Mouse (Mus musculus): ENCODE results near the gene Ppm1l.
A peak's percentile ranks its signal among the peaks of the same experiment; 100 is the strongest.
"Not testable (repeated sequence)": the region's sequence is repeated elsewhere in the genome, so short reads cannot be mapped to it uniquely, and the experiment has no call there.

Ppm1l gene

DNA sequence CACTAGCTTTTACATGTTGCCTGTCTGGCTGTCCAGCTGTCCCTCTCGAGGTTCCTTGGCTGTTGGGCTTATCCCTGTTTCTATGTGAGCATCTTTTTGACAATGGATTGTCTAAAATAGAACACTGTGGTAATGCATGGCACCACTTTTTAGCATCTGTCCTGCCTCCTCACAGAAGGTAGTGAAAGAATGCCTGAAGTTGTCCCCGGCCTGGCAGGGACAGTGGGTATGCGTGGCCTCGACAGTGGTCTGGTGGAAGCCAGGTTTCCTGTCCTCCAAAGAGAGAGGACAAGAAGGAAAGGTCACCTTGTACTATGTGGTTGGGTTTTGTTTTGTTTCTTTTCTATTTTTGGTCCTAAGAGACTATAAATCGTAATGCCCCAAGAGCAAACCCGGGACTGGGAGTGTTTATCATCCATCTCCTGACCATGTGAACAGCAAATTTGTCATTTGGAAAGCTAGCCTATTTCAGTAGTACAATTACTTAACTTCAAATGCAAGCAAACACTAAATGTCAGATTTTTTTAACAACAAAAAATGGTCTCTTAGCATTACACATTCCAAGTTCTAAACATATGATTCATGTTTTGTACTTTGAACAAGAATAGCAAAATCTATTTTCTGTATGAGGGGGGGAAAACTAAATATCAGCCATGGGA, 242.8 kb downstream of the Ppm1l start:
- no peaks in the 10 kb centered on the region for H3K27me3 ChIP-seq (ENCODE audit: control insufficient read depth, insufficient read depth, low read length, poor library complexity, severe bottlenecking)
- DNase-seq (ENCODE audit: low read depth, low spot score): no peak
- H3K36me3 ChIP-seq (ENCODE audit: control insufficient read depth, insufficient read depth, low read length, poor library complexity, severe bottlenecking): no peaks in the 10 kb centered on the region

DNA sequence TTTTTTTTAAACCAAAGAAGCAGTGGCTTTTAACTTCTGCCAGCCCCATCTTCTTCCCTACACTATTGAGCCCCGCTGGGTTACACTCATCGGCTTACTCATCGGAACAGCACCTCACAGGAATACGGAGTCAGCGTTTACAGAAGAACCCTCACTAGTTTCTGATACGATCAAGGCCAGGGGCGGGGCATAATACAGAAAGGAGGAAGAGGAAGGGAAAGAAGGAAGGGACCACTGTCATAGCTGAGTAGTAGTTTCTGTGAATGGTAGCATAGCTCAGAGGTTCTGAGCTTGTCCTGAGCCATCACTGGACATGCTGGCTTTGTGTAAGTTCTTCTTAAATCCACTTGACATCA, 243.3 kb downstream of the Ppm1l start:
- DNase-seq (ENCODE audit: low read depth, low spot score): peak; percentile 19
- no peaks in the 10 kb centered on the region for H3K36me3 ChIP-seq (ENCODE audit: control insufficient read depth, insufficient read depth, low read length, poor library complexity, severe bottlenecking)
- H3K27me3 ChIP-seq (ENCODE audit: control insufficient read depth, insufficient read depth, low read length, poor library complexity, severe bottlenecking): no peaks in the 10 kb centered on the region

DNA sequence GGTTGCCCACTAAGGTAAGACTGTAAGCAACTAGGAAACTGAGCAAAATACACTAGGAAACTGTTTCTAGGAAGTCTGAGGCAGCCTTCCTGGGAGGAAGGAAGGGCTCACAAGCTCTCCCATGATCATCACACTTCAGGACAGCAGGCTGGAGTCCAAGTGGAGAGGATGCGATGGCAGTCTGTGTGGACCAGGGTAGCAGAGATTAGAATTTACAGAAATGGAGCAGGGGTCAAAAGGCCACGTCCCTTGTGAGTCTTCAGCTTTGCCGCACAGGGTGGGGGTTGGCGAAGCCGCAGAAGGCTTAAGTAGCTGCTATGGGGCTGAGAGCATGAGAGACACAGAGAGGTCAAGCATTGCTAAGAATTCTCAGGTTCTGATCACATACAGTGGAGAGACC, 245.0 kb downstream of the Ppm1l start:
- no peaks in the 10 kb centered on the region for H3K27me3 ChIP-seq (ENCODE audit: control insufficient read depth, insufficient read depth, low read length, poor library complexity, severe bottlenecking)
- no peaks in the 10 kb centered on the region for H3K36me3 ChIP-seq (ENCODE audit: control insufficient read depth, insufficient read depth, low read length, poor library complexity, severe bottlenecking)
- no peak for DNase-seq (ENCODE audit: low read depth, low spot score)

DNA sequence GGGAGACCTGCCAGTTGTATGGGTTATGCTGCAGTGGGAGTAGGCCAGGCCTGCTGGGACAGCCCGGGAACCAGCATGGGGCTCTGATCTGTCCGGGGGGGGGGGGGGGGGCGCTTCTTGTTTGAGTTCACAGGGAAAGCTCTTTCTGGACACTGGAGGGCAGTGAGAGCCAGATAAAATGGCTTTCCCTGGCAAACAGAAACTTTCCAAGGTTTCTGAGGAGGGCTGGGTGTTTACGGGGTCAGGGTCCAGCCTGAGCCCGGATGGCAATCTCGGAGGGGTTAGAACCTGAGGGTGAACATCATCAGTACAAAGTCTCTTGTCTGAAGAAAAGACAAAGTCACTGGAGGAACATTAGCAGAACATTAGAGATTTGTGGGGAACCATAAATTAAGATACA, 246.7 kb downstream of the Ppm1l start:
- DNase-seq (ENCODE audit: low read depth, low spot score): no peak
- Histone ChIP-seq H3K27me3 (ENCODE audit: control insufficient read depth, insufficient read depth, low read length, poor library complexity, severe bottlenecking) (no peaks in the 10 kb centered on the region; the same call in 1 of the 2 replicates), H3K36me3 (ENCODE audit: control insufficient read depth, insufficient read depth, low read length, poor library complexity, severe bottlenecking) (no peaks in the 10 kb centered on the region)

DNA sequence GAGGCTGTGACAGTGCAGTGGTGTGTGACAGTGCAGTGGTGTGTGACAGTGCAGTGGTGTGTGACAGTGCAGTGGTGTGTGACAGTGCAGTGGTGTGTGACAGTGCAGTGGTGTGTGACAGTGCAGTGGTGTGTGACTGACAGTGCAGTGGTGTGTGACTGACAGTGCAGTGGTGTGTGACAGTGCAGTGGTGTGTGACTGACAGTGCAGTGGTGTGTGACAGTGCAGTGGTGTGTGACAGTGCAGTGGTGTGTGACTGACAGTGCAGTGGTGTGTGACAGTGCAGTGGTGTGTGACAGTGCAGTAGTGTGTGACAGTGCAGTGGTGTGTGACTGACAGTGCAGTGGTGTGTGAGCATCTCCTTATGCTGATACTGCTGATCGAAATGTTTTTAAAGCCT, 248.9 kb downstream of the Ppm1l start:
- not testable (repeated sequence) for DNase-seq (ENCODE audit: low read depth, low spot score); H3K36me3 ChIP-seq (ENCODE audit: control insufficient read depth, insufficient read depth, low read length, poor library complexity, severe bottlenecking); H3K27me3 ChIP-seq (ENCODE audit: control insufficient read depth, insufficient read depth, low read length, poor library complexity, severe bottlenecking)

DNA sequence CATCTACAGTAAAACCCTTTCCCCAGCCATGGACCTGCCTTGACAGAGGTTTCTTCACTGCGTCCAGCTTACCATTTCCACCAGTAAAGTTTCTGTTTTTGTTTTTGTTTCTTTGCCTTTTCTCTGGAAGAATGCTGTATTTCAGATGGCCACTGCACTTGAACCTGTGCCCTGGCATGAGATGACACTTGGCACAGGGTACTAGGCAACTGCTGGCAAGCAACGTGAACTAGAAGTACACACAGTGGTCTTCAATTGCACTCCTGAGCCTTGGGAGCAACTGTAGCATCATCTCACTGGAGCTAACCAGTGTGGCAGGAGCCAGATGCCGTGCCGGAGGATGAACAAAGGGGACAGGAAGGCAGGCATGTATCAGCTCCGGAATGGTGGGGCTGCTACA, 255.9 kb downstream of the Ppm1l start:
- no peak for DNase-seq (ENCODE audit: low read depth, low spot score)
- no peaks in the 10 kb centered on the region for H3K27me3 ChIP-seq (ENCODE audit: control insufficient read depth, insufficient read depth, low read length, poor library complexity, severe bottlenecking)
- H3K36me3 ChIP-seq (ENCODE audit: control insufficient read depth, insufficient read depth, low read length, poor library complexity, severe bottlenecking): no peaks in the 10 kb centered on the region

DNA sequence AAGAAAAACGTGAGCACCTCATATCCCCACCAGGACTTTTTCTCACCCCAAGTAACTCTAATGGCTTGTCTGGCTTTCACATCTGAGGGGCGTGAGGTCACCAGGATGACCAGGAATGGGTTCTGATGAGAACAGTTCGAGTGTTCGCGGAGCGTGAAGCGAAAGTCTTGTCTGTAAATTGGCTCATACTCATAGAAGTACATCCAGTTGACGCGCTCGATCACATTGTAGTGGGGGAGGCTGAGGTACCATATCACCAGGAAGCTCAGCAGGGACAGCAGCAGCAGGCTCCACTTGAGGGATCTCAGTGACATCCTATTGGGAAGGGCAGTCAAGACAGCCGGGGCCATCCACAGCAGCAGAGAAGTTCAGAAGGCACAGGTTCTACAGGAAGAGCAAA, 258.9 kb downstream of the Ppm1l start:
- Histone ChIP-seq H3K36me3 (ENCODE audit: control insufficient read depth, insufficient read depth, low read length, poor library complexity, severe bottlenecking) (no peaks in the 10 kb centered on the region), H3K27me3 (ENCODE audit: control insufficient read depth, insufficient read depth, low read length, poor library complexity, severe bottlenecking) (no peaks in the 10 kb centered on the region)
- no peak for DNase-seq (ENCODE audit: low read depth, low spot score)

DNA sequence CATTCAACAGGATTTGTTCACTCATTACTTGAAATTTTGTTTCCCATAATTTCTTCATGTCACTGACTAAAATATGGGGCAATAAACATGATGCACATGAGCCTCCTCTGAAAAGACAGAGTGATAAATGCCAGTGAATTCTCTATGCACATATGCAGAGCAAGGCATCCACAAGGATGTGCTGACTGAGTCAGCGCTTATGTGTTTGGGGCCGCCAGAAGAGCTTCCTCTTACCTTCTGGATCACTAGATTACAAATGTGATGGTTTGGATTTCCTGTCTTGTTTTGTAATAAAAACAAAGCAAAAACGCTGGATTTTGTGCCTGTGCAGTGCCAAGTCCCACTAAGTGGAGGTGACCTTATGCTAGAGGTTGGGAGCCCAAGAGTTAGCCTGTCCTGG, 260.1 kb downstream of the Ppm1l start:
- DNase-seq (ENCODE audit: low read depth, low spot score): no peak
- no peaks in the 10 kb centered on the region for H3K36me3 ChIP-seq (ENCODE audit: control insufficient read depth, insufficient read depth, low read length, poor library complexity, severe bottlenecking)
- H3K27me3 ChIP-seq (ENCODE audit: control insufficient read depth, insufficient read depth, low read length, poor library complexity, severe bottlenecking): no peaks in the 10 kb centered on the region

DNA sequence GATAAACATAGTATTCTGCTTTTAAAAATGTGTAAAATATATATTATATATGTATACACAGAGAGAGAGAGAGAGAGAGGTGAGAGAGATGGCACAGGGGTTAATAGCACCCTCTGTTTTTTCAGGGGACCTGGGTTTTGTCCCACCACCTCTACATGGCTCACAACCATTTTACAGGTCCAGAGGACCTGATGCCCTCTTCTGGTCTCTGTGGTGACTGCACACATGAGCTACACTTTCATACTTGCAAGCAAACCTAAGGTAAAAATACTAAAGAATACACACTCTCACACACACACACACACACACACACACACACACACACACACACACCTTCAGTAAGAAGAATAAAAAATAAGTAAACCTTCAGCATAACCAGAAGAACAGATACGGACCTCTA, 262.1 kb downstream of the Ppm1l start:
- Histone ChIP-seq H3K36me3 (ENCODE audit: control insufficient read depth, insufficient read depth, low read length, poor library complexity, severe bottlenecking) (no peaks in the 10 kb centered on the region), H3K27me3 (ENCODE audit: control insufficient read depth, insufficient read depth, low read length, poor library complexity, severe bottlenecking) (no peaks in the 10 kb centered on the region)
- peak; percentile 7 for DNase-seq (ENCODE audit: low read depth, low spot score)

DNA sequence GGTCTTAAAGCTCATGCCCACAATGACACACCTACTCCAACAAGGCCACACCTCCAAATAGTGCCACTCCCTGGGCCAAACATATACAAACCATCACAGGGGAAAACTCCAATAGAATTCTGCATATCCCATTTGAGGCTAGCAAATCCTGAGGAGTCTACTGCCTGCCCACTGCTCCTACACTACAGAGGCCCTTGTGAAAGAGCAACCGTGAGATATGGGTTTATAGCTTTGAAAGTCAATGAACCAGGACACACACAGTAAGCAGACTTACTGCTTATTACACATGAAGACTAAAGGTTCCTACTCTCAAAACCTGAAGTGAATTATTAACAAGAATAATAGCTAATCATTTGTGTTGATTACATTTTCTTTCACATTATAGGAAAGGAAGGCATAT, 267.1 kb downstream of the Ppm1l start:
- no peaks in the 10 kb centered on the region for H3K36me3 ChIP-seq (ENCODE audit: control insufficient read depth, insufficient read depth, low read length, poor library complexity, severe bottlenecking)
- no peak for DNase-seq (ENCODE audit: low read depth, low spot score)
- H3K27me3 ChIP-seq (ENCODE audit: control insufficient read depth, insufficient read depth, low read length, poor library complexity, severe bottlenecking): no peaks in the 10 kb centered on the region

DNA sequence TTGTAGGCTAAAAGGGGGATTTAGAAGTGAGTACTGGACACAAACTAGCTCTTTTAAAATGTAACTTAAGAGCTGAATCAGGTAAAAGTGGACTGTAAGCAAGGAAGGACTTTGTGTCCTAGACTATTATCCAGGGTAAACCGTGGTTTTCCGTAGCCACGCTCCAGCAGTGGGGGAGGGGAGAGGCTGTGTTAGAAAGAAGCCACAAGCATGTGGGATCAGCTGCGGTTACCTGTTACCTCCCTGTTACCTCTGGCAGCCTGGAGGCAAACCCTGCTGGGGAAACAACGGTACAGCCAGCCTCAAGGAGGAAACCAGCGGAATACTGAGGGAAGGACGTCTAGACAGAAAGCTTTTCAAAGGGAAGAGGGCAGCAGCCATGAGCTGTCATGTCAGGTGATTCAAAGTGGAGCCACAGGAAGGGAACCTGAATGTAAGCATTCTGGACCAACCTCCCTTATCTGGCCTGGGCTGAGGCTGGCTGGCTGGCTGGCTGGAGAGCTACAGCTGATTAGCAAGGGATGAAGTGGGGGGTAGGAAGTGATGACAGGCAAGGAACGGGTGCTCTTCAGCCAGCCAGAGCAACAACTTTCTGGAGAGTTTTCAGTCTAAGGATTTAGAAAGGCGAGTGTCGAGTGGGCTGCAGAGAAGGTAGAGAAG, 271.6 kb downstream of the Ppm1l start:
- DNase-seq (ENCODE audit: low read depth, low spot score): no peak
- Histone ChIP-seq H3K36me3 (ENCODE audit: control insufficient read depth, insufficient read depth, low read length, poor library complexity, severe bottlenecking) (no peaks in the 10 kb centered on the region), H3K27me3 (ENCODE audit: control insufficient read depth, insufficient read depth, low read length, poor library complexity, severe bottlenecking) (no peaks in the 10 kb centered on the region)

DNA sequence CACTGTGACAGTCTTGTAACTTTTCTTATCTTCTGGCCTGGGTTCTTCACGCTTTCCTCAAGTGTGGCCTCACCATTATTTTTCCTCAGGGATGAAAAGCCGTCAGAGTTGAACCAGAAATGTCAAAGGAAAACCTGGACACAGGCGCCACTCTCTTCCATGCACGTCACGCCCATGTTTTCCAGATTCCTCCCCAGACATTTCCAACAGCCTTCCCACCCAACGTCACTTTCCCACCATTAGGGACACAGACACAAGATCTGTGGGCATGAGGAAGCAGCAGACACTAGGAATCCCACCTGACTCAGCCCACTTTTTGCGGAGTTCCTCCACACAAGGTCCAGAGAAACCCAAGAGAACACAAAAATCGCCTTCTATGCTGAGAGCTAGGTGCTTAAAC, 276.8 kb downstream of the Ppm1l start:
- Histone ChIP-seq H3K27me3 (ENCODE audit: control insufficient read depth, insufficient read depth, low read length, poor library complexity, severe bottlenecking) (no peaks in the 10 kb centered on the region), H3K36me3 (ENCODE audit: control insufficient read depth, insufficient read depth, low read length, poor library complexity, severe bottlenecking) (no peaks in the 10 kb centered on the region)
- DNase-seq (ENCODE audit: low read depth, low spot score): no peak

DNA sequence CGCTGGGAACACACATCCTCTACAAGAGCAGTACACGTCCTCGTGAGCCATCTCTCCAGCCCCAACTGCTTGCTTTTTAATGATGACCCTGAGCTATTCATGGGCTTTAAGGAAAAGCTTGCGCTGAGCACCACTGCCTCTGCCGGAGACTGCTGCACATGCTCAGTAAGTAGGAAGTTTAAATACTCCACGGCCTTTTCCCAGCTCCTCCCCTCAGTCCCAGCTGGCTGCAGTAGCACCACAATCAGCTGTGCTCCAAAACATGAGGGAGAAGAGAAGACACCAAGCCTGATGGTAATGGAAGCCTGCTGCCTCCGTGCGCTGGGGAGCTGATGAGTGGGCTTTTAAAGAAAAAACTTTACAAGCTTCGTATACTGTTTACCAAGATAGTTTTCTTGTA, 277.4 kb downstream of the Ppm1l start:
- no peaks in the 10 kb centered on the region for H3K36me3 ChIP-seq (ENCODE audit: control insufficient read depth, insufficient read depth, low read length, poor library complexity, severe bottlenecking)
- no peak for DNase-seq (ENCODE audit: low read depth, low spot score)
- H3K27me3 ChIP-seq (ENCODE audit: control insufficient read depth, insufficient read depth, low read length, poor library complexity, severe bottlenecking): no peaks in the 10 kb centered on the region

DNA sequence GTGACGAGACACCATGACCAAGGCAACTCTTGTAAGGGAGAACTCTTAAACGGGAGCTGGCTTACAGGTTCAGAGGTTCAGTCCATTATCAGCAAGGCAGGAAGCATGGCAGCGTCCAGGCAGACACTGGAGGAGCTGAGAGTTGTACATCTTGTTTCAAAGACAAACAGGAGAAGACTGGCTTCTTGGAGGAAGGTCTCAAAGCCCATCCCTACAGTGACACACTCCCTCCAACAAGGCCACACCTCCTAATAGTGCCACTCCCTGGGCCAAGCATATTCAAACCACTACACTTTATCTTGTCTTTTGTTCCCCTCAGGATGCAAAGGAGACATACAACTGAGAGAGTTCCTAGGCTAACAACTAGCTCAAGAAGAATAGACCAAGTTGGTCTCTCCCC, 279.5 kb downstream of the Ppm1l start:
- Histone ChIP-seq H3K27me3 (ENCODE audit: control insufficient read depth, insufficient read depth, low read length, poor library complexity, severe bottlenecking) (no peaks in the 10 kb centered on the region), H3K36me3 (ENCODE audit: control insufficient read depth, insufficient read depth, low read length, poor library complexity, severe bottlenecking) (no peaks in the 10 kb centered on the region)
- no peak for DNase-seq (ENCODE audit: low read depth, low spot score)

DNA sequence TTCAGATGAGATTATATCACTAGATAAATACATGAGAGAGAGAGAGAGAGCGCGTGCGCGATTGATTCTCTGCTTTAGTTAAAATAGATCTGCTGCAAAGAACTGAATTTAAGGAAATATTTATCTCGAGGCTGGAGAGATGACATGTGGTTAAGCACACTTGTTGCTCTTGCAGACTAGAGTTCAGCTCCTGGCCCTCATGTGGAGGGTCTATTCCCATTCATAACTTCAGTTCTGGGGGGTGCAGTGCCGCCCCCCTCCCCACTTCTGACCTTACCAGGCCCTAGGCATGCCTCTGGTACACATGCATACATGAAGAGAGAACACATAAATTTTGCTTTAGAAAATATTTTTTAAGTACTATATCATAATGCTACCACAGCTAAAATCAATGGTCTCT, 280.6 kb downstream of the Ppm1l start:
- no peak for DNase-seq (ENCODE audit: low read depth, low spot score)

DNA sequence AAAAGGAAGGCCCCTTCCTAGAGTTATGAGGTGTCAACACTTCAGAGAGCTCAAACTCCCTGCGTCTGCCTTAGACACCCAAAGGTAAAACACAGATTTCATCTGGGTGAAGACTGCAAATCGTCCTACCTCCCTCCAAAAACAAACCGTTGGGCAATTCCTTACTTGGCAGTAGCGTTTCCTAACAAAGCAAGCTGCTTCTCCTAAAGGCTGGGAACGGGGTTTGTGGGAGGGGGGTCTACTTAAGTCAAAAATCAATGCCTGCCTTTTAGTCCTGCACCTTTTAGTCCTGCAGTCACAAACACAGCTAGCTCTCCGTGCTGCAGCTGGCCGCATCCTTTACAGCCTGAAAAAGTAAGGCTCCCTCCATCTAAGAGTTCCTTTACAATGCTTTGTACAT, 281.2 kb downstream of the Ppm1l start:
- Histone ChIP-seq H3K27me3 (ENCODE audit: control insufficient read depth, insufficient read depth, low read length, poor library complexity, severe bottlenecking) (no peaks in the 10 kb centered on the region), H3K36me3 (ENCODE audit: control insufficient read depth, insufficient read depth, low read length, poor library complexity, severe bottlenecking) (no peaks in the 10 kb centered on the region)
- no peak for DNase-seq (ENCODE audit: low read depth, low spot score)

More for the DNA sequence above, 280.6 kb downstream of the Ppm1l start:
- no peaks in the 10 kb centered on the region for H3K36me3 ChIP-seq (ENCODE audit: control insufficient read depth, insufficient read depth, low read length, poor library complexity, severe bottlenecking)
- H3K27me3 ChIP-seq (ENCODE audit: control insufficient read depth, insufficient read depth, low read length, poor library complexity, severe bottlenecking): no peaks in the 10 kb centered on the region

Data from splenic B cell, adult 2 months (primary cell).